Comparison of ENCODE assay signal across 13 mouse cellular contexts in the genomic region with DNA sequence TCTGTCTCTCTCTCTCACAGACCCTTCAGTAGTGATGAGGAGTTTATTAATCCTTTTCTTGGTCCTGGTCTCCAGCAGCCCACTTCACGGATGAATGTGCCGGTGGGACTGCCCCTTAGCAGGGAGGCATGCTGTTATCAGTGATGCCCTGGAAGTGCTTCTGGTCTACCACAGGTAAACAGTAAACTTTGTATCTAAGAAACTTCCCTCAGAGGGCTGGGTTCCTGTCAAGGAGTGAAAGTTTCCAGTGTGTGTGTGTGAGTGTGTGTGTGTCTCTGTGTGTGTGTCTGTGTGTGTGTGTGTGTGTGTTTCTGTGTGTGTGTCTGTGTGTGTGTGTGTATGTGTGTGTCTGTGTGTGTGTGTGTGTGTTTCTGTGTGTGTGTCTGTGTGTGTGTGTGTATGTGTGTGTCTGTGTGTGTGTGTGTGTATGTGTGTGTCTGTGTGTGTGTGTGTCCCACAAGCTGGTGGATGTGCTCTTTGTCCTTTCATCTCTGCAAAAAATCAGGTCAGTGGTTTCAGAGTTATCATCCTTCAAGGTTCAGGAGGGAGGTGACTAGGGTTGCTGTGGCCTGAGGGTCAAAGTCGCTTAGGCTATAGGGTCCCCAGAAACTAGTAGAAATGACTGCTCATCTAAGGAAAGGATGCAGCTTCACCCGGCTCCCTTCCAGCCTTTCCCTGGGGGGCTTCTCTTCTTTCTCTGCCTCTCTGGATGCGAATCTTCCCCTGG. TPM values are rescaled to one million over a fixed set of nuclear protein-coding genes. Genes with fewer than 3 reads are reported as not detected.
DNase-seq lines count a peak whose midpoint lies in the region; ATAC-seq and TF ChIP-seq lines count a peak whose summit lies in the region.
"Had no signal": no experiment of that assay in that cellular context is flagged by ENCODE, and none has a peak within 500 bp of the region (broad histone marks: within the 10 kb centered on the region; RNA-seq: fewer than 3 reads in every experiment).

No protein-coding gene starts in this region.

- peak overlapping the region; percentile 62; the same call in 1 of the 2 replicates for H3K4me2 ChIP-seq in heart, embryonic 14.5 days (ENCODE audit: low read length)
- 0 out of 2 replicates have a peak overlapping the region, but pooled peaks have one; percentile 31 for H3K4me2 ChIP-seq in stomach, embryonic 14.5 days (replicated peaks; ENCODE audit: low read depth, low read length)
- no peak overlapping the region for H3K4me2 ChIP-seq in stomach, postnatal 0 days (replicated peaks; ENCODE audit: low read depth)
- H3K4me2 ChIP-seq in embryonic facial prominence, embryonic 14.5 days (ENCODE audit: low read depth, low read length) = no peak overlapping the region

- no peaks in the 10 kb centered on the region for H3K27me3 ChIP-seq in heart, embryonic 14.5 days (ENCODE audit: control insufficient read depth, insufficient read depth, low read length)
- no peaks in the 10 kb centered on the region for H3K27me3 ChIP-seq in stomach, embryonic 14.5 days (ENCODE audit: control insufficient read depth, insufficient read depth, low read length)
- no peaks in the 10 kb centered on the region for H3K27me3 ChIP-seq in stomach, postnatal 0 days (ENCODE audit: control insufficient read depth, insufficient read depth, low read length)
- H3K27me3 ChIP-seq in embryonic facial prominence, embryonic 14.5 days (replicated peaks; ENCODE audit: control insufficient read depth, insufficient read depth, low read length) = no peaks in the 10 kb centered on the region
- H3K27me3 ChIP-seq in splenic B cell, adult 2 months (ENCODE audit: control insufficient read depth, insufficient read depth, low read length, poor library complexity, severe bottlenecking) = no peaks in the 10 kb centered on the region

- H3K36me3 ChIP-seq in heart, embryonic 14.5 days (ENCODE audit: control insufficient read depth, insufficient read depth, low read length) = no peaks in the 10 kb centered on the region
- no peaks in the 10 kb centered on the region for H3K36me3 ChIP-seq in stomach, embryonic 14.5 days (ENCODE audit: control insufficient read depth, insufficient read depth, low read length)
- no peaks in the 10 kb centered on the region for H3K36me3 ChIP-seq in stomach, postnatal 0 days (ENCODE audit: control insufficient read depth, insufficient read depth, low read length)
- no peaks in the 10 kb centered on the region for H3K36me3 ChIP-seq in embryonic facial prominence, embryonic 14.5 days (ENCODE audit: control insufficient read depth, insufficient read depth, low read length)
- no peaks in the 10 kb centered on the region for H3K36me3 ChIP-seq in splenic B cell, adult 2 months (ENCODE audit: control insufficient read depth, insufficient read depth, low read length, poor library complexity, severe bottlenecking)

- H3K4me1 ChIP-seq in heart, embryonic 14.5 days (ENCODE audit: control insufficient read depth in 2 of 2, insufficient read depth in 2 of 2, low read length in 2 of 2) = peaks cover 40% of the 10 kb centered on the region in 2 experiments
- peaks cover 49% of the 10 kb centered on the region for H3K4me1 ChIP-seq in stomach, embryonic 14.5 days (ENCODE audit: control insufficient read depth, insufficient read depth, low read length)
- peaks cover 3% of the 10 kb centered on the region; the same call in 1 of the 2 replicates for H3K4me1 ChIP-seq in stomach, postnatal 0 days (replicated peaks; ENCODE audit: control insufficient read depth, insufficient read depth)
- H3K4me1 ChIP-seq in embryonic facial prominence, embryonic 14.5 days (ENCODE audit: control insufficient read depth, insufficient read depth, low read length) = peaks cover 54% of the 10 kb centered on the region

- no peak for DNase-seq in heart, postnatal 4 days
- DNase-seq in stomach, postnatal 0 days (ENCODE audit: low spot score) = no peak
- no peak for DNase-seq in embryonic facial prominence, embryonic 14.5 days (ENCODE audit: low spot score)
- peak; percentile 51 for DNase-seq in splenic B cell, adult 2 months (ENCODE audit: low read depth, low spot score)
- DNase-seq in cerebellum, adult 11-12 months = no peak
- no peak for DNase-seq in MN1 (ENCODE audit: low spot score)
- DNase-seq: adrenal gland, adult 8-10 months; kidney, adult 18-20 months had no signal

- WGBS in heart, embryonic 14.5 days = 42% methylated on average over 5 of the region's 5 CpGs
- WGBS in stomach, embryonic 14.5 days = 55% methylated on average over 5 of the region's 5 CpGs
- 73% methylated on average over 5 of the region's 5 CpGs for WGBS in stomach, postnatal 0 days
- WGBS in embryonic facial prominence, embryonic 14.5 days = 53% methylated on average over 5 of the region's 5 CpGs

- no peak overlapping the region for H3K9ac ChIP-seq in heart, embryonic 14.5 days (ENCODE audit: low read length)
- H3K9ac ChIP-seq in stomach, embryonic 14.5 days (replicated peaks; ENCODE audit: low read depth, low read length) = no peak overlapping the region
- no peak overlapping the region for H3K9ac ChIP-seq in stomach, postnatal 0 days (ENCODE audit: low read length)
- H3K9ac ChIP-seq in embryonic facial prominence, embryonic 14.5 days (ENCODE audit: low read depth, low read length) = no peak overlapping the region
- H3K9ac ChIP-seq: liver, embryonic 14.5 days had no signal

- no peak overlapping the region for H3K4me3 ChIP-seq in heart, embryonic 14.5 days (ENCODE audit: control insufficient read depth in 1 of 2, insufficient read depth in 1 of 2, low read depth in 1 of 2, low read length in 2 of 2)
- no peak overlapping the region for H3K4me3 ChIP-seq in stomach, embryonic 14.5 days (ENCODE audit: low read depth, low read length)
- H3K4me3 ChIP-seq in stomach, postnatal 0 days (ENCODE audit: low read depth, low read length) = no peak overlapping the region
- H3K4me3 ChIP-seq in embryonic facial prominence, embryonic 14.5 days (ENCODE audit: low read depth, low read length) = no peak overlapping the region

- TF ChIP-seq CTCF in stomach, postnatal 0 days (IDR thresholded peaks at IDR 0.05; ENCODE audit: low read depth) = no peak

- no peak for ATAC-seq in heart, embryonic 14.5 days (ENCODE audit: insufficient number of reproducible peaks, insufficient read depth, low FRiP score, low read depth)
- ATAC-seq in stomach, embryonic 14.5 days (ENCODE audit: insufficient number of reproducible peaks, insufficient read depth, low FRiP score, low read depth) = no peak
- ATAC-seq in stomach, postnatal 0 days (ENCODE audit: low FRiP score, low TSS enrichment) = no peak
- ATAC-seq in embryonic facial prominence, embryonic 14.5 days (ENCODE audit: low read depth) = no peak

- no peak for TF ChIP-seq EP300 in stomach, postnatal 0 days (optimal IDR thresholded peaks at IDR 0.05)

- H3K9me3 ChIP-seq in heart, embryonic 14.5 days (ENCODE audit: control insufficient read depth, low read length) = no peaks in the 10 kb centered on the region
- no peaks in the 10 kb centered on the region for H3K9me3 ChIP-seq in stomach, embryonic 14.5 days (ENCODE audit: control insufficient read depth, low read depth, low read length)
- H3K9me3 ChIP-seq in stomach, postnatal 0 days (ENCODE audit: control insufficient read depth, low read length) = no peaks in the 10 kb centered on the region
- no peaks in the 10 kb centered on the region for H3K9me3 ChIP-seq in embryonic facial prominence, embryonic 14.5 days (ENCODE audit: control insufficient read depth, low read length)

- H3K27ac ChIP-seq in heart, embryonic 14.5 days (replicated peaks in 1 of 2; ENCODE audit: control insufficient read depth in 1 of 2, insufficient read depth in 1 of 2, low read depth in 2 of 2, low read length in 2 of 2) = no peak overlapping the region
- H3K27ac ChIP-seq in stomach, embryonic 14.5 days (ENCODE audit: low read length) = no peak overlapping the region; the same call in 1 of the 2 replicates
- no peak overlapping the region for H3K27ac ChIP-seq in stomach, postnatal 0 days (replicated peaks)
- H3K27ac ChIP-seq in embryonic facial prominence, embryonic 14.5 days (replicated peaks; ENCODE audit: low read depth, low read length) = peak overlapping the region; percentile 87; the same call in 1 of the 2 replicates
- H3K27ac ChIP-seq: liver, embryonic 14.5 days had no signal

RNA-seq across cellular contexts. Expression of a gene that starts 24.0 kb away (rescaled TPM):
- polyA plus RNA-seq in heart, embryonic 14.5 days (2014; fragmentation: Nextera tagmentation; extraction: Ambion mirVana) = 0.16 TPM in 1 of 2 replicates, not detected in the other
- under 1 TPM; 0.56 to 0.67 TPM for total RNA-seq in heart, postnatal 4 days (2021)
- 0.46 and 0.52 TPM in 2 replicates for polyA plus RNA-seq in stomach, embryonic 14.5 days (2014; fragmentation: Nextera tagmentation; extraction: Ambion mirVana)
- 0.05 and 0.07 TPM in 2 replicates for polyA plus RNA-seq in stomach, postnatal 0 days (2015; fragmentation: Nextera tagmentation; extraction: Ambion mirVana)
- polyA plus RNA-seq in embryonic facial prominence, embryonic 14.5 days (2014; fragmentation: Nextera tagmentation; extraction: Ambion mirVana) = 0.33 and 0.50 TPM in 2 replicates
- total RNA-seq: common myeloid progenitor, adult 5-6 weeks; layer of hippocampus, adult 18-20 months had no signal

RNA-seq across cellular contexts. Expression of a gene that starts 41.8 kb away (rescaled TPM):
- 0.11 and 0.19 TPM in 2 replicates for polyA plus RNA-seq in heart, embryonic 14.5 days (2014; fragmentation: Nextera tagmentation; extraction: Ambion mirVana)
- under 1 TPM in 1 of 2 experiments, not detected in 1; 0.14 TPM for total RNA-seq in heart, postnatal 4 days (2021)
- polyA plus RNA-seq in stomach, embryonic 14.5 days (2014; fragmentation: Nextera tagmentation; extraction: Ambion mirVana) = 2.4 and 2.5 TPM in 2 replicates
- polyA plus RNA-seq in stomach, postnatal 0 days (2015; fragmentation: Nextera tagmentation; extraction: Ambion mirVana) = 0.82 and 1.1 TPM in 2 replicates
- polyA plus RNA-seq in embryonic facial prominence, embryonic 14.5 days (2014; fragmentation: Nextera tagmentation; extraction: Ambion mirVana) = 0.81 and 1.0 TPM in 2 replicates

Comparison
In these comparisons a context has a peak if more than half of its experiments do, and no peak if none do; other contexts are left out.
1. H3K4me2 ChIP-seq: peak in heart, embryonic 14.5 days (single experiment) and stomach, embryonic 14.5 days (single experiment); none in stomach, postnatal 0 days (single experiment) and embryonic facial prominence, embryonic 14.5 days (single experiment).